Mouse (Mus musculus): Measurements from ENCODE around the gene Plk3. TPM values are rescaled to one million over a fixed set of nuclear protein-coding genes. Genes with fewer than 3 reads are reported as not detected.

Gene Plk3
- polyA plus RNA-seq, 1 experiment from 2014 or later, result 3.7 TPM

GRCm38 (mm10) chr4:117095551-117096452 is 38.0 kb downstream of the Plk3 start, which contains the start of gene Ptch2:
Gene Ptch2 (plus strand): TSS chr4:117096075.
- Histone ChIP-seq H3K4me3 (ENCODE audit: low read length) (peak within 1 kb of the TSS; percentile 64), H3K36me3 (ENCODE audit: insufficient read depth, low read length) (no peaks in the 10 kb centered on the region), H3K9me3 (ENCODE audit: low read length) (no peaks in the 10 kb centered on the region), H3K4me1 (ENCODE audit: insufficient read depth, low read length) (peaks cover 32% of the 10 kb centered on the region), H3K4me2 (replicated peaks; ENCODE audit: low read depth, low read length) (peak within 1 kb of the TSS; percentile 88), H3K9ac (replicated peaks; ENCODE audit: low read length) (peak within 1 kb of the TSS; percentile 67), H3K27me3 (ENCODE audit: insufficient read depth, low read length) (no peaks in the 10 kb centered on the region), H3K27ac (ENCODE audit: low read length) (peak within 1 kb of the TSS; percentile 72)
- peak; percentile 90 for ATAC-seq (ENCODE audit: low FRiP score, low TSS enrichment)
- WGBS, result 1% methylated on average over 45 of the region's 50 CpGs

GRCm38 (mm10) chr4:117094626-117095361 is 39.0 kb downstream of the Plk3 start:
- H3K9ac ChIP-seq (replicated peaks; ENCODE audit: low read length), result no peak overlapping the region
- H3K36me3 ChIP-seq (ENCODE audit: insufficient read depth, low read length), result no peaks in the 10 kb centered on the region
- no peak overlapping the region for H3K4me3 ChIP-seq (ENCODE audit: low read length)
- no peaks in the 10 kb centered on the region for H3K9me3 ChIP-seq (ENCODE audit: low read length)
- WGBS, result 57% methylated on average over 3 of the region's 3 CpGs
- ATAC-seq (ENCODE audit: low FRiP score, low TSS enrichment), result no peak
- H3K27me3 ChIP-seq (ENCODE audit: insufficient read depth, low read length), result no peaks in the 10 kb centered on the region
- peaks cover 39% of the 10 kb centered on the region for H3K4me1 ChIP-seq (ENCODE audit: insufficient read depth, low read length)
- peak overlapping the region; percentile 35; the same call in 1 of the 2 replicates for H3K27ac ChIP-seq (ENCODE audit: low read length)
- H3K4me2 ChIP-seq (replicated peaks; ENCODE audit: low read depth, low read length), result no peak overlapping the region

GRCm38 (mm10) chr4:117090586-117090985 is 43.2 kb downstream of the Plk3 start:
- no peak overlapping the region for H3K9ac ChIP-seq (replicated peaks; ENCODE audit: low read length)
- H3K4me2 ChIP-seq (replicated peaks; ENCODE audit: low read depth, low read length), result no peak overlapping the region
- no peaks in the 10 kb centered on the region for H3K27me3 ChIP-seq (ENCODE audit: insufficient read depth, low read length)
- no peak overlapping the region for H3K4me3 ChIP-seq (ENCODE audit: low read length)
- no peaks in the 10 kb centered on the region for H3K9me3 ChIP-seq (ENCODE audit: low read length)
- ATAC-seq (ENCODE audit: low FRiP score, low TSS enrichment), result no peak
- H3K36me3 ChIP-seq (ENCODE audit: insufficient read depth, low read length), result peaks cover 5% of the 10 kb centered on the region; the same call in 1 of the 2 replicates
- H3K27ac ChIP-seq (ENCODE audit: low read length), result no peak overlapping the region
- peaks cover 10% of the 10 kb centered on the region for H3K4me1 ChIP-seq (ENCODE audit: insufficient read depth, low read length)
- 70% methylated on average over 7 of the region's 7 CpGs for WGBS

- WGBS, result 61% methylated on average over 7 of the region's 7 CpGs
- H3K27me3 ChIP-seq (ENCODE audit: insufficient read depth, low read length), result no peaks in the 10 kb centered on the region
- H3K9ac ChIP-seq (replicated peaks; ENCODE audit: low read length), result no peak overlapping the region
- no peaks in the 10 kb centered on the region for H3K9me3 ChIP-seq (ENCODE audit: low read length)
- no peak overlapping the region for H3K4me3 ChIP-seq (ENCODE audit: low read length)
- H3K27ac ChIP-seq (ENCODE audit: low read length), result no peak overlapping the region
- no peak for ATAC-seq (ENCODE audit: low FRiP score, low TSS enrichment)
- H3K4me1 ChIP-seq (ENCODE audit: insufficient read depth, low read length), result peaks cover 7% of the 10 kb centered on the region; the same call in 1 of the 2 replicates
- no peak overlapping the region for H3K4me2 ChIP-seq (replicated peaks; ENCODE audit: low read depth, low read length)
- H3K36me3 ChIP-seq (ENCODE audit: insufficient read depth, low read length), result peaks cover 5% of the 10 kb centered on the region; the same call in 1 of the 2 replicates
Observed at GRCm38 (mm10) chr4:117087948-117088640, 45.7 kb downstream of the Plk3 start.

Small RNA genes within 50 kb of the gene (microRNA-seq; reads per million reads assigned to microRNA genes)
- gene Gm22398, result not detected

Other genes with a start within 250 kb of the Plk3 start
- gene Urod, start 139.6 kb downstream of the Plk3 start, polyA plus RNA-seq (2015; fragmentation: Nextera tagmentation; extraction: Ambion mirVana), result 107 and 109 TPM in 2 replicates
- gene Hectd3, start 138.6 kb downstream of the Plk3 start, polyA plus RNA-seq (2015; fragmentation: Nextera tagmentation; extraction: Ambion mirVana), result 11.5 and 12.4 TPM in 2 replicates
- 45.2 and 45.8 TPM in 2 replicates for gene Eif2b3, start 114.6 kb downstream of the Plk3 start, polyA plus RNA-seq (2015; fragmentation: Nextera tagmentation; extraction: Ambion mirVana)
- 8.8 and 10.0 TPM in 2 replicates for gene Ptch2, start 37.9 kb downstream of the Plk3 start, polyA plus RNA-seq (2015; fragmentation: Nextera tagmentation; extraction: Ambion mirVana)
- 5.1 and 5.3 TPM in 2 replicates for gene Btbd19, start 8.2 kb downstream of the Plk3 start, polyA plus RNA-seq (2015; fragmentation: Nextera tagmentation; extraction: Ambion mirVana)
- gene Tctex1d4, start 7.2 kb downstream of the Plk3 start, polyA plus RNA-seq (2015; fragmentation: Nextera tagmentation; extraction: Ambion mirVana), result not detected in 2 replicates
- gene Rps8, start 22.3 kb upstream of the Plk3 start, polyA plus RNA-seq (2015; fragmentation: Nextera tagmentation; extraction: Ambion mirVana), result 746 and 795 TPM in 2 replicates
- gene Kif2c, start 48.7 kb upstream of the Plk3 start, polyA plus RNA-seq (2015; fragmentation: Nextera tagmentation; extraction: Ambion mirVana), result 71.8 and 75.6 TPM in 2 replicates
- 16.5 and 19.9 TPM in 2 replicates for gene Tmem53, start 118.0 kb upstream of the Plk3 start, polyA plus RNA-seq (2015; fragmentation: Nextera tagmentation; extraction: Ambion mirVana)
- gene Armh1, start 118.2 kb upstream of the Plk3 start, polyA plus RNA-seq (2015; fragmentation: Nextera tagmentation; extraction: Ambion mirVana), result 0.23 and 0.39 TPM in 2 replicates

Measured in kidney, embryonic 16.5 days (tissue).